9 mouse cellular contexts compared by ENCODE assay signal in the genomic region with DNA sequence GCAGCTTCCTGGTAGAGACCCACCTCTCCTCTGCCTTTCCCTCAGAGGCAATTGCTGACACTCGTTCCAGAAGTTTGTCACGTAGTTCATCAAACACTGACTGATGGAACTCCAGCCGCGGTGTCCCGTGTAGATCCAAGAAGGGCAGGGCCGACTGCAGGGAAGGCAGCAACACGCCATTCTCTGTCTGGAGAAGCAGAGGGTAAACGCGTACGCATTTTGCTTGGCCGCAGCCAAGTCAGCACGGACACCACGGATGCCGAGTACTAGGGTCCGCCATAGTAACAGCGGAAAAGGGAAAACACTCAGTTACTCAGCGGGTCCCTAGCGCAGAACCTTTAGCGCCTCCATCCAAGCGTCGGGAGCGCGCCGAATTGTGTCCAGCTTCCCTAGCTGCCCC. TPM values are rescaled to one million over a fixed set of nuclear protein-coding genes. Genes with fewer than 3 reads are reported as not detected.
DNase-seq lines count a peak whose midpoint lies in the region; ATAC-seq lines count a peak whose summit lies in the region.
"Had no signal": no experiment of that assay in that cellular context is flagged by ENCODE, and none has a peak within 500 bp of the region (broad histone marks: within the 10 kb centered on the region; RNA-seq: fewer than 3 reads in every experiment).

No protein-coding gene starts in this region.

- H3K27ac ChIP-seq in lung, embryonic 16.5 days (ENCODE audit: low read length), result peak overlapping the region; percentile 71
- peak overlapping the region; percentile 92 for H3K27ac ChIP-seq in limb, embryonic 12.5 days
- peak overlapping the region; percentile 89 for H3K27ac ChIP-seq in neural tube, embryonic 15.5 days (replicated peaks)

- H3K9ac ChIP-seq in lung, embryonic 16.5 days (ENCODE audit: low read length), result peak overlapping the region; percentile 91
- peak overlapping the region; percentile 90 for H3K9ac ChIP-seq in limb, embryonic 12.5 days (replicated peaks)
- H3K9ac ChIP-seq in neural tube, embryonic 15.5 days (replicated peaks), result peak overlapping the region; percentile 80

- peak overlapping the region; percentile 91 for H3K4me3 ChIP-seq in lung, embryonic 16.5 days (ENCODE audit: low read length)
- peak overlapping the region; percentile 83 for H3K4me3 ChIP-seq in erythroblast, embryonic 14.5 days (replicated peaks)
- H3K4me3 ChIP-seq in limb, embryonic 12.5 days (replicated peaks), result peak overlapping the region; percentile 83
- peak overlapping the region; percentile 71 for H3K4me3 ChIP-seq in neural tube, embryonic 15.5 days (replicated peaks)

- peak overlapping the region; percentile 82 for H3K4me2 ChIP-seq in lung, embryonic 16.5 days (ENCODE audit: low read depth, low read length)
- peak overlapping the region; percentile 94 for H3K4me2 ChIP-seq in limb, embryonic 12.5 days
- H3K4me2 ChIP-seq in neural tube, embryonic 15.5 days, result peak overlapping the region; percentile 66

- no peaks in the 10 kb centered on the region for H3K27me3 ChIP-seq in lung, embryonic 16.5 days (ENCODE audit: control insufficient read depth, insufficient read depth, low read depth, low read length)
- H3K27me3 ChIP-seq in erythroblast, embryonic 14.5 days (ENCODE audit: control insufficient read depth), result peaks cover 5% of the 10 kb centered on the region
- H3K27me3 ChIP-seq in limb, embryonic 12.5 days, result peaks cover 19% of the 10 kb centered on the region
- H3K27me3 ChIP-seq in neural tube, embryonic 15.5 days (replicated peaks), result peaks cover 4% of the 10 kb centered on the region; the same call in 1 of the 2 replicates

- no peak for DNase-seq in lung, postnatal 10 days
- no peak for DNase-seq in gastrocnemius, postnatal 36 days
- no peak for DNase-seq in spleen, postnatal 14 days (ENCODE audit: low spot score in 2 of 2)

- H3K36me3 ChIP-seq in lung, embryonic 16.5 days (ENCODE audit: control insufficient read depth, insufficient read depth, low read length), result peaks cover 12% of the 10 kb centered on the region
- peaks cover 42% of the 10 kb centered on the region for H3K36me3 ChIP-seq in erythroblast, embryonic 14.5 days (ENCODE audit: control insufficient read depth)
- peaks cover 33% of the 10 kb centered on the region for H3K36me3 ChIP-seq in limb, embryonic 12.5 days
- H3K36me3 ChIP-seq in neural tube, embryonic 15.5 days, result peaks cover 32% of the 10 kb centered on the region

- intact Hi-C loops in gastrocnemius, postnatal 36 days (cut with DNase I), result no loop called here

- WGBS in lung, embryonic 16.5 days, result under 1% methylated on average over 24 of the region's 24 CpGs
- WGBS in limb, embryonic 12.5 days, result under 1% methylated on average over 24 of the region's 24 CpGs
- WGBS in neural tube, embryonic 15.5 days, result under 1% methylated on average over 24 of the region's 24 CpGs

- no peaks in the 10 kb centered on the region for H3K9me3 ChIP-seq in lung, embryonic 16.5 days (ENCODE audit: control insufficient read depth, low read length)
- H3K9me3 ChIP-seq in erythroblast, embryonic 14.5 days (ENCODE audit: control insufficient read depth, low read length), result no peaks in the 10 kb centered on the region
- H3K9me3 ChIP-seq in limb, embryonic 12.5 days, result no peaks in the 10 kb centered on the region
- no peaks in the 10 kb centered on the region for H3K9me3 ChIP-seq in neural tube, embryonic 15.5 days (replicated peaks)

- peaks cover 11% of the 10 kb centered on the region for H3K4me1 ChIP-seq in lung, embryonic 16.5 days (replicated peaks; ENCODE audit: control insufficient read depth, insufficient read depth, low read length)
- peaks cover 35% of the 10 kb centered on the region for H3K4me1 ChIP-seq in erythroblast, embryonic 14.5 days (ENCODE audit: control insufficient read depth)
- H3K4me1 ChIP-seq in limb, embryonic 12.5 days (replicated peaks), result peaks cover 14% of the 10 kb centered on the region
- H3K4me1 ChIP-seq in neural tube, embryonic 15.5 days, result peaks cover 43% of the 10 kb centered on the region

- ATAC-seq in lung, embryonic 16.5 days (ENCODE audit: low read depth), result peak; percentile 35
- ATAC-seq in limb, embryonic 12.5 days (ENCODE audit: insufficient number of reproducible peaks, insufficient read depth, low FRiP score, low TSS enrichment, low read depth), result no peak
- no peak; the same call in 1 of the 2 replicates for ATAC-seq in neural tube, embryonic 15.5 days (ENCODE audit: low FRiP score)
- ATAC-seq in cerebellum, adult (ENCODE audit: insufficient number of reproducible peaks, low FRiP score, low TSS enrichment), result no peak

RNA-seq across cellular contexts. Expression of a gene that starts 0.6 kb away (rescaled TPM):
- polyA plus RNA-seq in lung, embryonic 16.5 days (2015; fragmentation: Nextera tagmentation; extraction: Ambion mirVana), result 112 and 113 TPM in 2 replicates
- polyA plus RNA-seq in erythroblast, embryonic 14.5 days (2012), result 1.8 TPM in 2 replicates
- polyA plus RNA-seq in limb, embryonic 12.5 days (2016; fragmentation: Nextera tagmentation; extraction: Ambion mirVana), result 118 and 121 TPM in 2 replicates
- 101 and 105 TPM in 2 replicates for polyA plus RNA-seq in neural tube, embryonic 15.5 days (2015; fragmentation: Nextera tagmentation; extraction: Ambion mirVana)
- total RNA-seq in gastrocnemius, postnatal 36 days (2021), result 10 to 100 TPM; 18.2 to 19.5 TPM

RNA-seq across cellular contexts. Expression of a gene that starts 3.8 kb away (rescaled TPM):
- polyA plus RNA-seq in lung, embryonic 16.5 days (2015; fragmentation: Nextera tagmentation; extraction: Ambion mirVana), result 0.15 TPM in 1 of 2 replicates, not detected in the other
- 0.03 TPM in 1 of 2 replicates, not detected in the other for polyA plus RNA-seq in erythroblast, embryonic 14.5 days (2012)
- not detected in 2 replicates for polyA plus RNA-seq in limb, embryonic 12.5 days (2016; fragmentation: Nextera tagmentation; extraction: Ambion mirVana)
- not detected in 2 replicates for polyA plus RNA-seq in neural tube, embryonic 15.5 days (2015; fragmentation: Nextera tagmentation; extraction: Ambion mirVana)
- not detected for total RNA-seq in gastrocnemius, postnatal 36 days (2021)
- polyA plus RNA-seq: brain, embryonic 14.5 days had no signal

RNA-seq across cellular contexts. Expression of a gene that starts 7.9 kb away (rescaled TPM):
- 0.68 TPM in 1 of 2 replicates, not detected in the other for polyA plus RNA-seq in lung, embryonic 16.5 days (2015; fragmentation: Nextera tagmentation; extraction: Ambion mirVana)
- not detected in 2 replicates for polyA plus RNA-seq in erythroblast, embryonic 14.5 days (2012)
- not detected in 2 replicates for polyA plus RNA-seq in limb, embryonic 12.5 days (2016; fragmentation: Nextera tagmentation; extraction: Ambion mirVana)
- polyA plus RNA-seq in neural tube, embryonic 15.5 days (2015; fragmentation: Nextera tagmentation; extraction: Ambion mirVana), result not detected in 2 replicates
- total RNA-seq in gastrocnemius, postnatal 36 days (2021), result not detected

RNA-seq across cellular contexts. Expression of a gene that starts 13.8 kb away (rescaled TPM):
- 677 and 731 TPM in 2 replicates for polyA plus RNA-seq in lung, embryonic 16.5 days (2015; fragmentation: Nextera tagmentation; extraction: Ambion mirVana)
- 134 and 136 TPM in 2 replicates for polyA plus RNA-seq in erythroblast, embryonic 14.5 days (2012)
- polyA plus RNA-seq in limb, embryonic 12.5 days (2016; fragmentation: Nextera tagmentation; extraction: Ambion mirVana), result 481 and 489 TPM in 2 replicates
- polyA plus RNA-seq in neural tube, embryonic 15.5 days (2015; fragmentation: Nextera tagmentation; extraction: Ambion mirVana), result 462 and 502 TPM in 2 replicates
- total RNA-seq in gastrocnemius, postnatal 36 days (2021), result 100 to 1,000 TPM; 189 to 229 TPM

RNA-seq across cellular contexts. Expression of a gene that starts 14.0 kb away (rescaled TPM):
- 10.0 and 12.5 TPM in 2 replicates for polyA plus RNA-seq in lung, embryonic 16.5 days (2015; fragmentation: Nextera tagmentation; extraction: Ambion mirVana)
- polyA plus RNA-seq in erythroblast, embryonic 14.5 days (2012), result 0.02 and 0.03 TPM in 2 replicates
- polyA plus RNA-seq in limb, embryonic 12.5 days (2016; fragmentation: Nextera tagmentation; extraction: Ambion mirVana), result 2.9 and 3.2 TPM in 2 replicates
- polyA plus RNA-seq in neural tube, embryonic 15.5 days (2015; fragmentation: Nextera tagmentation; extraction: Ambion mirVana), result 1.6 and 5.9 TPM in 2 replicates
- 1 to 10 TPM in 1 of 2 experiments, under 1 TPM in 1; 0.54 to 1.2 TPM for total RNA-seq in gastrocnemius, postnatal 36 days (2021)

Comparison
In these comparisons a context has a peak if more than half of its experiments do, and no peak if none do; other contexts are left out.
1. RNA of a gene that starts 0.6 kb away (polyA plus RNA-seq): 118 to 121 TPM in limb, embryonic 12.5 days, 112 to 113 TPM in lung, embryonic 16.5 days and 101 to 105 TPM in neural tube, embryonic 15.5 days; 1.8 TPM in erythroblast, embryonic 14.5 days; every median in the first group is over 10 times any median in the second.
2. Peak in every context shown above with its lines, with median percentiles within 50 percentile points of each other: H3K27ac ChIP-seq, H3K4me2 ChIP-seq, H3K4me3 ChIP-seq and H3K9ac ChIP-seq.